Mouse (Mus musculus): ENCODE data around the gene Ccdc158. TPM values are rescaled to one million over a fixed set of nuclear protein-coding genes. Genes with fewer than 3 reads are reported as not detected.

Gene Ccdc158
- total RNA-seq, 2 experiments from 2014 or later = 0.10 to 0.25 TPM

GRCm38 (mm10) chr5:92604452-92605247, 70.4 kb downstream of the Ccdc158 start:
- DNase-seq (ENCODE audit: low spot score in 2 of 2) = peak in 1 of 2 experiments; percentile 31

GRCm38 (mm10) chr5:92602691-92603690, 72.1 kb downstream of the Ccdc158 start, which contains the start of gene Stbd1:
Gene Stbd1 (plus strand): TSS chr5:92603041.
- peak; percentile 66 to 74 for DNase-seq (ENCODE audit: low spot score in 2 of 2)

- DNase-seq (ENCODE audit: low spot score in 2 of 2) = peak; percentile 26 to 59
Measured at GRCm38 (mm10) chr5:92599030-92599429, 76.0 kb downstream of the Ccdc158 start.

- DNase-seq (ENCODE audit: low spot score in 2 of 2) = no peak
Measured at GRCm38 (mm10) chr5:92596865-92597264, 78.2 kb downstream of the Ccdc158 start.

GRCm38 (mm10) chr5:92595026-92595425, 80.0 kb downstream of the Ccdc158 start:
- no peak for DNase-seq (ENCODE audit: low spot score in 2 of 2)

GRCm38 (mm10) chr5:92585932-92586331, 89.1 kb downstream of the Ccdc158 start:
- DNase-seq (ENCODE audit: low spot score in 2 of 2) = no peak

GRCm38 (mm10) chr5:92579559-92579958, 95.5 kb downstream of the Ccdc158 start:
- DNase-seq (ENCODE audit: low spot score in 2 of 2) = no peak

GRCm38 (mm10) chr5:92571232-92571631, 103.8 kb downstream of the Ccdc158 start:
- no peak for DNase-seq (ENCODE audit: low spot score in 2 of 2)

DNA sequence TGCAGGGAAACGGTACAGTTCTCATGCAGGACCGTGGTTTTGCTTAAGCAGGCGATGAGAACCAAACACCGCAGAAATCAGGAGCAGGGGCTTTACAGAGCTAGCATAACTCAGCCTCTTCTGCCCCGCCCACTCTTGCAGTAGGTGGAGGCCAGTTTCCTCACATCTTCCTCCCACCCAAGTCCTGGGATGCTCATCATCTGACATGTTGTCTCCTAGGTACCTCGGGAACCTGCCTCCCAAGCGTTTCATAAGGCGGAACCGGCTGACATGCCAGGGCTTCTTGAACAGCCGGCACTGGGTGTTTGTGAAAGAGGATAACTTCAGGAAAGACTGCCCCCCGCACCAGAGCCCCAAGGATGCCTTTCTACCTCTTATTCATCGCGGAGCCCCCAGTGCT, 113.1 kb downstream of the Ccdc158 start:
- no peak for DNase-seq (ENCODE audit: low spot score in 2 of 2)

DNA sequence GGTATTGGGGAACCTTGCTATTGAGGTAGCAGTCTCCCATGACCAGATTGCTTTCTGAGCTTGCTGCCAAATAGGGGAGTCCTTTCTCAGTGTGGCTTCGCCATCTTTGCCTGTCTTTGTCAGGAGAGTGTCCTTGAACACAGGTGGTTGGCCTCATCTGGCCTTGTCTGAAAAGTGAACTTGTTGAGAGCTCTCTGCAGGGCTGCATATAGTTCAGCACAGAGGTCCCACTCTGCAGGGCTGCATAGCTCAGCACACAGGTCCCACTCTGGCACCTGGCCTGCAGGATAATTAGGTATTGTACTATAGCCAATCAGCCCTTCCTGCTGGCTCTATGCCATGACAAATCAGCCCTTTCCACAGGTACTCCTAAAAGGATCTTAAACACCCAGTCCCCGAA, 114.9 kb downstream of the Ccdc158 start:
- no peak for DNase-seq (ENCODE audit: low spot score in 2 of 2)

Other genes starting within 250 kb of the Ccdc158 start
- 10 to 100 TPM; 22.6 to 25.6 TPM for gene Nup54, start 240.1 kb downstream of the Ccdc158 start, total RNA-seq (2021)
- 10 to 100 TPM; 90.2 to 96.8 TPM for gene Scarb2, start 168.4 kb downstream of the Ccdc158 start, total RNA-seq (2021)
- not detected for gene Fam47e, start 120.2 kb downstream of the Ccdc158 start, total RNA-seq (2021)
- gene Stbd1, start 72.2 kb downstream of the Ccdc158 start, total RNA-seq (2021) = 100 to 1,000 TPM; 228 to 257 TPM
- gene Shroom3, start 8.2 kb upstream of the Ccdc158 start, total RNA-seq (2021) = 10 to 100 TPM in 1 of 2 experiments, 1 to 10 TPM in 1; 8.9 to 11.0 TPM